Mouse (Mus musculus): ENCODE data around the gene Uhrf1bp1.
A peak's percentile ranks its signal among the peaks of the same experiment; 100 is the strongest.

- peak; percentile 84 for TF ChIP-seq POLR2A (IDR thresholded peaks at IDR 0.05; ENCODE audit: borderline replicate concordance, extremely low read depth, insufficient read depth, insufficient read length, poor library complexity, severe bottlenecking)
- TF ChIP-seq CTCF (IDR thresholded peaks at IDR 0.05; ENCODE audit: borderline replicate concordance, extremely low read depth, insufficient read depth, insufficient read length): peak; percentile 33; the same call in 1 of the 2 replicates
These were observed 52.8 kb downstream of the Uhrf1bp1 start, which contains the start of gene Anks1 for GRCm38 (mm10) chr17:27908888-27909621.

Data from brain, embryonic 14.5 days (tissue).